Mouse (Mus musculus): Measurements from ENCODE around the gene Lrmda.
"Not testable (repeated sequence)": the region's sequence is repeated elsewhere in the genome, so short reads cannot be mapped to it uniquely, and the experiment has no call there.

Gene Lrmda

DNA sequence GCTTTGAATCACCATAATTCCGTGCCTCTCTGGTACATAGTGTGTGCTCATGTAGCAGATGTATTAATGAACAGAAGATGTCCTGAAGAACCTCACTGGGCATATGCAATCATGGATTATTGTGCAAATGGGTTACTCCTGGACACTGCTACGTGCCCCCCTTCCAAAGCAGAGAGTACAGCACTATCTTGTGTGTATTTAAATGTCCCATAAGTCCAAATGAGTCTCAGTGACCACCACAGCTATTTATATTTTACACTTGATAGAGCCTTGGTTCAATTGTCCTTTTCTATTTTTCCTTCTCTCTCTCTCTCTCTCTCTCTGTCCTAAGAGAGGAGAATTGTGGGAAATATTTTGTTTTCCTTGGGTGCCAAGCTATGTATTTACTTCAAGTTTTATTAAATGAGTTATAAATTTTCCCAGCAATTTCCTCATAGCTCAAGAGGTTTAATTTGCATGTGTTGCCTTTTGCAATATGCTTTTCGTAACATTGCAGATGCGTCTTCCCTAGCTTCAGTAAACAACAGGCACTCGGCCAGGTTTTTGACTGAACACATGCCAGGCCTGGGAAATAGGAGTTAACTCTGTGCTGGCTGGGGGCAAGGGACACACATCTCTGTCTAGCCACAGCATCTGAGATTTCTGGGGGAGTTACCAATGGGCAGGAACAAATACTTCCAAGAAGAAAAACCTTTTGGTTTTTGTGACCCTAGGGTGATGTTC, 495.0 kb downstream of the Lrmda start:
- peak; percentile 4 for DNase-seq (ENCODE audit: low spot score)

DNA sequence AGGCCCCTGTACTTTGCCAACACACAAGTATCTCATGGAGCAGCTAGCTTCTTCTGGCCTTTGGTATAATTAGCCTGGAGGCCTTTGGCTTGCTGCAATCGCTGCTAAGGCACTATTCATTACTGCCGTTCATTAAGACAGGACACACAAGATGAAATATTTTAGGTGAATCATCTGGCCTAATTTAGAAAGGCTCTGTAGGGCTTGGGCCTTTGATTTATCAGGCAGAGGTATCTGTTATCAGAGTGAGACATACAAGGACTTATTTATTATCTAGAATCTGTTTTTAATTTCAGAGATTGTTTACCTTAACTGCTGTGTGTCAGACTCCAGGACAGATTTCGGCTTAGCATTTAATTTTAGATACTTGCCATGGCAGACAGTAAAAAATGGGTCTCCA, 511.2 kb downstream of the Lrmda start:
- DNase-seq (ENCODE audit: low spot score), result no peak

GRCm38 (mm10) chr14:22533501-22533900, 514.0 kb downstream of the Lrmda start:
- DNase-seq (ENCODE audit: low spot score), result no peak

- no peak for DNase-seq (ENCODE audit: low spot score)
Observed at GRCm38 (mm10) chr14:22545887-22546675, 526.6 kb downstream of the Lrmda start.

DNA sequence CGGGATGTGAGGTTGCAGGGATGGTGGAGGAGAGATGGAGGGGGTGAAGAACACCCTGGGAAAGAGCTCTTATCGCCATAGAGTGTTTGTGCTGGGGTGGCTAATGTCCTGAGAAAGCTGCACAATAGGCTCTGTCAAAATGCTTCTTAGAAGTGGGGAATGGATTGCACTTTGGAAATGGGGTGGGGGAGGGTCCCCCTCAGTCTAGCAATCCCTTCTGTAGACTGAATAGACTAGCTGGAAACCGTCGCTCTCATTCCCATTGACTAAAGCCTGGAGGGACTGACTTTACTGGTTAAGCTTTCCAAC, 527.1 kb downstream of the Lrmda start:
- no peak for DNase-seq (ENCODE audit: low spot score)

DNA sequence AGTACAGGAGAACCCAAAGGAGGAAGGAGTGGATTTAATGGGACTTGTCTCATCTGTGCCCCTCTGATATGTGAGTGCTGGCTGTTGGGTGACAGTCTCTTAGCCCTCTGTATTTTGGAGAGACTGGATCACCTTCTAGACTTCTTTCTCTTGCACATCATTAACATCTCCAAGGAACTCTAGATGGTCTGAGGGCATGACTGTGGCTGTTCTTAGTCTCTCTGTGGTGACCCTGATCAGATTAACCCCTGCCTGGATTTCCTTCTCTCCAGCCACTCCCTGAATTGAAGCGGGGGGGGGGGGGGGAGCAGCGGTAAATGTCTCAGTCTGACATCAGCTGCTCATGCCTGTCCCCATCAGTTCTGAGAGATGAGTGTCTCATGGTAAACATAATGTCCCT, 528.8 kb downstream of the Lrmda start:
- DNase-seq (ENCODE audit: low spot score), result no peak

DNA sequence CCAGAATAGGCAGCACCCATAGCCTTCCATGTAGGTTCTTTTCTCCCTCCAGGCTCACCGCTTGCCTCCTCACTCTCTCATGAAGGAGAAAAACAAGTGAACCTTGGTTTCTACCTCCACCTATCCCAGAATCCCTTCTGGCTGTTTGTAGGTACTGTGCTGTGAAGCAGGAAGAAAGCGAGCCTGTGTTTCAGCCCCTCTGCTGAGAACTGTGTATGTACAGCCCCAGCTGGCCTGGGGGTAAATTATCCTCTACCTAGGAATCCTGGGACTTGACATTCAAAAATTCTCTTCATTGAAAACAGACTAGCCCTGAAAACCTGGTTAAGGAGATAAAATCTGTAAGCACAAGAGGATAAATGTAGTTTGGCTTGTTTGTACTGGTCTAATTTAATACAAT, 529.7 kb downstream of the Lrmda start:
- no peak for DNase-seq (ENCODE audit: low spot score)

DNA sequence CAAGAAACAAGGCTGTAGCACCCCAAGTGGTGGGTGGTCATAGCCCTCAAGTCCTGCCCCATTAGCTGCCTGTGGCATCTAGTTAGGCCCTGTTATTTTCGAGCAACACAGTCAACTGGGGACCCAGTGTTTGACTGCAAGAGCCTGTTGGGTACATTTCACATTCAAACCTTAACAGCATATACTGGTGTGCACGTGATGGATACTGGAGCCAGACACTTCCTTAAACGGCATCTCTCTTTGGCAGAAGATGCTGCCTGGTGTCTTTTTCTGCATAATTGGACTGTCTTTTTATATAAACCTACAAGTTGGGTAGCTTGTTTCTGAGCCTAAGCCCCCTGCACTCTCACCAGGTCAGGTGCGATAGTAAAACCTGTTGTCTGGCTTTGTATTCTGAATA, 532.8 kb downstream of the Lrmda start:
- no peak for DNase-seq (ENCODE audit: low spot score)

GRCm38 (mm10) chr14:22552841-22553240, 533.3 kb downstream of the Lrmda start:
- DNase-seq (ENCODE audit: low spot score), result no peak

- no peak for DNase-seq (ENCODE audit: low spot score)
Observed at GRCm38 (mm10) chr14:22553717-22554116, 534.2 kb downstream of the Lrmda start.

- DNase-seq (ENCODE audit: low spot score), result no peak
Observed at GRCm38 (mm10) chr14:22572486-22572885, 553.0 kb downstream of the Lrmda start.

GRCm38 (mm10) chr14:22573585-22573984, 554.1 kb downstream of the Lrmda start:
- no peak for DNase-seq (ENCODE audit: low spot score)

- DNase-seq (ENCODE audit: low spot score), result no peak
Observed at GRCm38 (mm10) chr14:22574006-22574405, 554.5 kb downstream of the Lrmda start.

- no peak for DNase-seq (ENCODE audit: low spot score)
Observed at GRCm38 (mm10) chr14:22576441-22576840, 556.9 kb downstream of the Lrmda start.

GRCm38 (mm10) chr14:22577411-22578037, 558.0 kb downstream of the Lrmda start:
- no peak for DNase-seq (ENCODE audit: low spot score)

DNA sequence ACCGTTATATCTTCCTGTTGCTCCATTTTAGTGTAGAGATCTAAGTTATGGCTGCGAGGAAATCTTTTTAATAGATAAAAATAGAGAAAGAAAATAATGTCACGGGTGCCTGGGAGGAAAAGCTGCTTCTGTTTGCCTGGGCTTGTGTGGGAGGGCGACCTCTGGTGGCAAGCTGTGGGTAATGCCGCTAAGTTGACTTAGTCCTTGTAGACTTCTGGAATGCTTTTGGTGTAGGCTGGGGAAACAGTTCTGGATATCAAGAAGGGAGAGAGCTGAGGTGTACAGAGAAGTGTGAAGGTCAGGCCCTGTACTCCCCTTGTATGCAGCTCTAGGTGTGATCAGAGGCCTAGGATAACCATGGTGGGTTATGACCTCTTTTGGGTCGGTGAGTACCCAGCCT, 558.7 kb downstream of the Lrmda start:
- DNase-seq (ENCODE audit: low spot score), result peak; percentile 82

DNA sequence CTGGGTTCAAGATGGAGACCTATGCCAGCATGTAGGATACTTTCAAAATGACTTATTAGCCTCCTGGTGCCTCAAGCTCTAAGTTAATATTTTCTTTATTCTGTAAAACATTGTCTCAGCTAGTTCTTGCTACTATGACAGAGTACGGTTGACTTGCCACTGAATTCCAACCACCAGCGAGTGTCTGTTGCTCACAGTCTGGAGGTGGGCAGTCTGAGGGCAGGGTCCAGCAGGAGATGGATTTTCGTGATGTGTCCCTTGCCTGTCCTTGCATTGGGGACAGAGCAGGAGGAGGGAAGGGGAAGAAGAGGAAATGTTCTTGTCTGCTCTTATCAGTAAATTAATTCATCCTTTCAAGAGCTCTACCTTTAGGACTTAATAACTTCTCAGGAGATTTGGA, 559.5 kb downstream of the Lrmda start:
- DNase-seq (ENCODE audit: low spot score), result no peak

GRCm38 (mm10) chr14:22582065-22582464, 562.6 kb downstream of the Lrmda start:
- no peak for DNase-seq (ENCODE audit: low spot score)

DNA sequence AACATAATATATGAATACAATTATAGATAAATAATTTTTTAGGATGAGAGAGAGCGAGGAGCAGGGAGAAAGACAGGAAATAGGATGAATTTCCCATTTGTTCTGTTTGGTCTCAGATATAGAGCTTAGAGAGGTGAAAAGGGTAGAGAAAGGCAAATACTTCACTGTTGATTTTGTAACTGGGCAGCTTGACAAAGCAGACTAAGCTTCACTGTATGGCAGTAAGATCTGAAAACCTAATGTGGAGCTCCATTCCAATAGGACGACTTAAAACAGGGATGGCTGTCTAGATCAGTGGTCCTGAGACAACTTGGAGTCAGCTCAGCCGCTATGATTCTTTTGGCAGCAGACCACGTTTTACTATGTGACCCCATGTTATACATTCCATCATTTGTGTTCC, 566.8 kb downstream of the Lrmda start:
- no peak for DNase-seq (ENCODE audit: low spot score)

- DNase-seq (ENCODE audit: low spot score), result no peak
Observed at GRCm38 (mm10) chr14:22586796-22587195, 567.3 kb downstream of the Lrmda start.

DNA sequence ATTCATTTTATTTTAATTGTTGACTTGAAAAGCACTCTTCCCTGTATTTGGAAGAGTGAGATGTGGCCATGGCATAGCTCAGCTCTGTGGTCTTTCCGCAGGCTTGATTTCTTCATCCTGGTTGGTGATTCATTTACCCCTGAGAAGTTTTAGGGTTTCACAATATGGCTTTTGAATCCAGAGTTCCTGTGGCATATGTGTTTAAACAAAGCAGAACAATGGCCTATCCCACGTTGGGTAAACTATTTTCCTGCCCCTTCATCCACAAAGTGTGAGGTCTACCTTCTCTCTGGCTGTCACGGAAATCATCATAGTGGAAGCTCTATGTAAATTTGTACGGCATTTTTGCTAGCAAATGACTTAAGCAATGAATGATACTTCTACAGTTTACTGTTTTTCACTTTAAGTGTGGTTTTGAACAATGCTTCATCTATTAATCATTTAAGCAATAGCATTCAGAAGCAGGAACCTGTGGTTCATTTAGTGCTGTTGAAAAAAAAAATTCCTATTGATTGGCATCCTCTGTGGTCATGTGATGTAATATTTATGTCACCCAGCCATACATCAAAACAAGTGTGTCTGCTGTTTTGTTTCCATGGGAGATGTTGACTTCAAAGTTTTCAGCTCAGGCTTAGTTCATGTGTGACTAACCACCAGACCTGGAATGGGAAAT, 567.9 kb downstream of the Lrmda start:
- no peak for DNase-seq (ENCODE audit: low spot score)

- no peak for DNase-seq (ENCODE audit: low spot score)
Observed at GRCm38 (mm10) chr14:22587958-22588296, 568.4 kb downstream of the Lrmda start.

- DNase-seq (ENCODE audit: low spot score), result not testable (repeated sequence)
Observed at GRCm38 (mm10) chr14:22588394-22588793, 568.9 kb downstream of the Lrmda start.
